Mouse (Mus musculus) lung, postnatal 0 days (tissue): Measurements from ENCODE around the gene Tbl1xr1. TPM values are rescaled to one million over a fixed set of nuclear protein-coding genes. Genes with fewer than 3 reads are reported as not detected.
A peak's percentile ranks its signal among the peaks of the same experiment; 100 is the strongest.

Experiments used
- ATAC-seq: fragments of 200-750 bp; cut with Nextera tagmentation; 2 replicates; pipeline ENCODE4 v1.8.0; 2017; ENCODE audit warnings: moderate library complexity
- DNase-seq: peaks from one replicate; pipeline ENCODE4 v3.0.0-alpha.2; 2016; ENCODE audit warnings: low spot score
- H3K27ac ChIP-seq: fragments of 300-500 bp; sonication (generic); 2 replicates; pipeline ENCODE4 v1.5.1; 2014; ENCODE audit warnings: antibody characterized with exemption, mild to moderate bottlenecking, low read length, mixed read lengths
- H3K27me3 ChIP-seq: fragments of 300-500 bp; sonication (generic); replicated peaks from 2 replicates; pipeline ENCODE4 v1.6.1; 2014; ENCODE audit warnings: low read length, mixed read lengths; ENCODE audit not compliant: insufficient read depth
- H3K36me3 ChIP-seq: fragments of 300-500 bp; sonication (generic); 2 replicates; pipeline ENCODE4 v1.6.1; 2014; ENCODE audit warnings: low read length, mixed read lengths; ENCODE audit not compliant: insufficient read depth
- H3K4me1 ChIP-seq: fragments of 300-500 bp; sonication (generic); 2 replicates; pipeline ENCODE4 v1.6.1; 2014; ENCODE audit warnings: antibody characterized with exemption, low read depth, low read length, mixed read lengths; ENCODE audit not compliant: insufficient read depth
- H3K4me2 ChIP-seq: fragments of 300-500 bp; sonication (generic); replicated peaks from 2 replicates; pipeline ENCODE4 v1.6.1; 2014; ENCODE audit warnings: low read depth, mild to moderate bottlenecking, low read length, moderate library complexity, mixed read lengths
- H3K4me3 ChIP-seq: fragments of 300-500 bp; sonication (generic); 2 replicates; pipeline ENCODE4 v1.5.1; 2014; ENCODE audit warnings: low read depth, low read length
- H3K9ac ChIP-seq: fragments of 300-500 bp; sonication (generic); replicated peaks from 2 replicates; pipeline ENCODE4 v1.6.1; 2014; ENCODE audit warnings: low read depth, mild to moderate bottlenecking
- H3K9me3 ChIP-seq: fragments of 300-500 bp; sonication (generic); 2 replicates; pipeline ENCODE4 v1.6.1; 2016; ENCODE audit warnings: low read length, mixed read lengths
- CTCF ChIP-seq: IDR thresholded peaks from 2 replicates; pipeline ENCODE4 v1.5.1; 2016; ENCODE audit warnings: antibody characterized with exemption, mild to moderate bottlenecking
- EP300 ChIP-seq: IDR thresholded peaks from 2 replicates; pipeline ENCODE4 v1.6.1; 2016; ENCODE audit warnings: antibody characterized with exemption, mild to moderate bottlenecking, control low read depth
- WGBS: fragments of 180-500 bp; shearing (Covaris S2); extraction: QIAGEN DNeasy Blood & Tissue Kit; methylation state at CpG from one replicate; pipeline ENCODE4 v1.1.7; 2014; 5-methylcytosine and 5-hydroxymethylcytosine counted together
- polyA plus RNA-seq: library from polyadenylated mRNA; unstranded; fragments of >200 nt; fragmentation: Nextera tagmentation; extraction: Ambion mirVana; gene quantifications from 2 replicates; pipeline ENCODE4 v1.2.1, GENCODE M21; 2015

Tbl1xr1 gene
- polyA plus RNA-seq: 9.6 and 16.2 TPM in 2 replicates

GRCm38 (mm10) chr3:22076561-22076935 is at the start of gene Tbl1xr1:
Gene Tbl1xr1, plus strand, starts transcription at chr3:22076652.
- no peaks in the 10 kb centered on the region for H3K9me3 ChIP-seq
- H3K4me3 ChIP-seq: peak within 1 kb of the TSS; percentile 99
- H3K36me3 ChIP-seq: no peaks in the 10 kb centered on the region
- 2% methylated on average over 29 of the region's 46 CpGs for WGBS
- no peak for TF ChIP-seq EP300
- peak within 1 kb of the TSS; percentile 97 for H3K27ac ChIP-seq
- ATAC-seq (peak; percentile 88), DNase-seq (peak; percentile 97)
- H3K9ac ChIP-seq: peak within 1 kb of the TSS; percentile 92
- H3K27me3 ChIP-seq: no peaks in the 10 kb centered on the region
- peak within 1 kb of the TSS; percentile 85 for H3K4me2 ChIP-seq
- peaks cover 10% of the 10 kb centered on the region; the same call in 1 of the 2 replicates for H3K4me1 ChIP-seq

GRCm38 (mm10) chr3:22038004-22038403 is 38.4 kb upstream of the Tbl1xr1 start:
- H3K9me3 ChIP-seq: no peaks in the 10 kb centered on the region
- 41% methylated on average over 4 of the region's 4 CpGs for WGBS
- no peak overlapping the region for H3K4me3 ChIP-seq
- DNase-seq (no peak), ATAC-seq (no peak)
- no peaks in the 10 kb centered on the region for H3K36me3 ChIP-seq
- H3K4me1 ChIP-seq: no peaks in the 10 kb centered on the region
- H3K9ac ChIP-seq: no peak overlapping the region
- H3K4me2 ChIP-seq: no peak overlapping the region
- TF ChIP-seq CTCF (no peak), EP300 (no peak)
- H3K27ac ChIP-seq: no peak overlapping the region
- no peaks in the 10 kb centered on the region for H3K27me3 ChIP-seq

- H3K4me3 ChIP-seq: no peak overlapping the region
- no peak overlapping the region for H3K27ac ChIP-seq
- no peaks in the 10 kb centered on the region for H3K9me3 ChIP-seq
- H3K27me3 ChIP-seq: no peaks in the 10 kb centered on the region
- no peak overlapping the region for H3K9ac ChIP-seq
- no peak for ATAC-seq
- H3K4me1 ChIP-seq: no peaks in the 10 kb centered on the region
- no peak for DNase-seq
- no peak overlapping the region for H3K4me2 ChIP-seq
- H3K36me3 ChIP-seq: no peaks in the 10 kb centered on the region
- WGBS: 90% methylated on average over 8 of the region's 8 CpGs
- TF ChIP-seq CTCF (no peak), EP300 (no peak)
Observed at GRCm38 (mm10) chr3:22039036-22039795, 37.2 kb upstream of the Tbl1xr1 start.

- Histone ChIP-seq H3K4me2 (no peak overlapping the region), H3K9ac (no peak overlapping the region), H3K36me3 (no peaks in the 10 kb centered on the region), H3K4me1 (no peaks in the 10 kb centered on the region), H3K9me3 (no peaks in the 10 kb centered on the region), H3K4me3 (no peak overlapping the region), H3K27ac (no peak overlapping the region), H3K27me3 (no peaks in the 10 kb centered on the region)
- WGBS: 88% methylated on average over 6 of the region's 6 CpGs
- ATAC-seq (no peak), DNase-seq (no peak)
- no peak for TF ChIP-seq EP300
Observed at GRCm38 (mm10) chr3:22040627-22041026, 35.8 kb upstream of the Tbl1xr1 start.

- Histone ChIP-seq H3K4me3 (no peak overlapping the region), H3K9ac (no peak overlapping the region), H3K27me3 (no peaks in the 10 kb centered on the region), H3K27ac (no peak overlapping the region), H3K4me2 (no peak overlapping the region), H3K9me3 (peaks cover 3% of the 10 kb centered on the region; the same call in 1 of the 2 replicates), H3K4me1 (no peaks in the 10 kb centered on the region), H3K36me3 (no peaks in the 10 kb centered on the region)
- no peak for DNase-seq
- TF ChIP-seq CTCF: no peak
- TF ChIP-seq EP300: no peak
- 84% methylated on average over 14 of the region's 14 CpGs for WGBS
- ATAC-seq: no peak
Observed at GRCm38 (mm10) chr3:22047203-22047602, 29.2 kb upstream of the Tbl1xr1 start.

GRCm38 (mm10) chr3:22056664-22057328 is 19.7 kb upstream of the Tbl1xr1 start:
- TF ChIP-seq CTCF: no peak
- peak; percentile 66 for TF ChIP-seq EP300
- Histone ChIP-seq H3K4me1 (no peaks in the 10 kb centered on the region), H3K4me3 (no peak overlapping the region), H3K27ac (no peak overlapping the region), H3K27me3 (no peaks in the 10 kb centered on the region), H3K9ac (no peak overlapping the region), H3K36me3 (no peaks in the 10 kb centered on the region), H3K9me3 (no peaks in the 10 kb centered on the region), H3K4me2 (no peak overlapping the region)
- ATAC-seq (peak; percentile 48), DNase-seq (peak; percentile 27)
- 55% methylated on average over 4 of the region's 4 CpGs for WGBS
